Mouse (Mus musculus) CH12.LX (cell line): ENCODE results near the gene Polr2b. TPM values are rescaled to one million over a fixed set of nuclear protein-coding genes. Genes with fewer than 3 reads are reported as not detected.

Experiments
- DNase-seq: peaks from one replicate; pipeline ENCODE4 v3.0.0-alpha.2; 2013; ENCODE audit errors: extremely low read depth
- H3K27ac ChIP-seq: 2 replicates; pipeline ENCODE4 v1.5.1; 2012; ENCODE audit warnings: low read depth, mild to moderate bottlenecking, control low read depth, moderate library complexity; ENCODE audit not compliant: insufficient read depth
- H3K27me3 ChIP-seq: replicated peaks from 2 replicates; pipeline ENCODE3; 2012; ENCODE audit warnings: inconsistent platforms
- H3K36me3 ChIP-seq, 2 experiments: replicated peaks in 1 of 2; 2 replicates each; pipeline versions ENCODE3 to v1.6.1; 2012; ENCODE audit warnings: inconsistent platforms in 1 of 2, low read length in 1 of 2, mild to moderate bottlenecking in 1 of 2, mixed read lengths in 1 of 2, moderate library complexity in 1 of 2; ENCODE audit not compliant: control insufficient read depth in 1 of 2, insufficient read depth in 1 of 2
- H3K4me1 ChIP-seq, 2 experiments: 2 replicates each; pipeline ENCODE4 v1.6.1; 2012; ENCODE audit warnings: inconsistent platforms in 1 of 2, moderate library complexity in 1 of 2; ENCODE audit not compliant: insufficient read depth in 2 of 2, control insufficient read depth in 1 of 2
- H3K4me2 ChIP-seq: 2 replicates; pipeline ENCODE4 v1.6.1; 2012; ENCODE audit warnings: low read depth, mild to moderate bottlenecking, control low read depth; ENCODE audit not compliant: poor library complexity, insufficient read depth, severe bottlenecking
- H3K4me3 ChIP-seq, 3 experiments: fragments of 150-350 bp in 1 of 3; sonication (generic) in 1 of 3; replicated peaks in 1 of 3; 2 replicates each; pipeline versions ENCODE3 to v1.5.1; 2011 to 2012; ENCODE audit warnings: low read depth in 2 of 3, low read length in 2 of 3, mild to moderate bottlenecking in 2 of 3, moderate library complexity in 2 of 3, control low read depth in 1 of 3, improper control_type of control experiment in 1 of 3, inconsistent platforms in 1 of 3, mixed read lengths in 1 of 3; ENCODE audit not compliant: poor library complexity in 1 of 3
- H3K79me2 ChIP-seq: replicated peaks from 2 replicates; pipeline ENCODE4 v1.6.1; 2012; ENCODE audit warnings: mild to moderate bottlenecking, moderate library complexity; ENCODE audit not compliant: control insufficient read depth, poor library complexity, insufficient read depth, severe bottlenecking; ENCODE audit errors: extremely low read depth
- H3K9ac ChIP-seq: 2 replicates; pipeline ENCODE4 v1.6.1; 2012; ENCODE audit warnings: low read depth, mild to moderate bottlenecking, control low read depth, moderate library complexity; ENCODE audit not compliant: insufficient read depth
- H3K9me3 ChIP-seq: replicated peaks from 2 replicates; pipeline ENCODE3; 2012; ENCODE audit warnings: low read length, inconsistent platforms, mixed read lengths
- BHLHE40 ChIP-seq: IDR thresholded peaks from 2 replicates; pipeline ENCODE4 v1.6.1; 2011; ENCODE audit warnings: mild to moderate bottlenecking, low read depth, low read length, improper control_type of control experiment
- CTCF ChIP-seq, 2 experiments: IDR thresholded peaks in 1 of 2; conservative IDR thresholded peaks in 1 of 2; 2 replicates each; pipeline ENCODE4 v1.5.1; 2011 to 2012; ENCODE audit warnings: low read depth in 2 of 2, low read length in 2 of 2, improper control_type of control experiment in 1 of 2, inconsistent platforms in 1 of 2, mild to moderate bottlenecking in 1 of 2, moderate library complexity in 1 of 2
- EP300 ChIP-seq: IDR thresholded peaks from 2 replicates; pipeline ENCODE4 v1.6.1; 2011; ENCODE audit warnings: low read length, improper control_type of control experiment
- GABPA ChIP-seq: IDR thresholded peaks from 2 replicates; pipeline ENCODE4 v1.6.1; 2012; ENCODE audit warnings: low read depth, low read length, improper control_type of control experiment, inconsistent platforms; ENCODE audit not compliant: insufficient replicate concordance
- HCFC1 ChIP-seq: IDR thresholded peaks from 2 replicates; pipeline ENCODE4 v1.6.1; 2012; ENCODE audit warnings: low read depth, mild to moderate bottlenecking, inconsistent platforms, low read length, improper control_type of control experiment
- IRF4 ChIP-seq: IDR thresholded peaks from 2 replicates; pipeline ENCODE4 v1.6.1; 2014; ENCODE audit warnings: low read depth, mild to moderate bottlenecking, inconsistent platforms, low read length, improper control_type of control experiment
- KAT2A ChIP-seq: IDR thresholded peaks from 2 replicates; pipeline ENCODE4 v1.6.1; 2012; ENCODE audit warnings: low read length, improper control_type of control experiment, inconsistent platforms; ENCODE audit not compliant: insufficient replicate concordance
- MAX ChIP-seq: IDR thresholded peaks from 2 replicates; pipeline ENCODE4 v1.6.1; 2011; ENCODE audit warnings: low read length, improper control_type of control experiment
- MEF2A ChIP-seq: IDR thresholded peaks from 2 replicates; pipeline ENCODE4 v1.6.1; 2014; ENCODE audit warnings: low read depth, mild to moderate bottlenecking, inconsistent platforms, low read length, improper control_type of control experiment, borderline replicate concordance
- NRF1 ChIP-seq: IDR thresholded peaks from 2 replicates; pipeline ENCODE4 v1.6.1; 2014; ENCODE audit warnings: low read depth, mild to moderate bottlenecking, inconsistent platforms, low read length, improper control_type of control experiment, moderate library complexity
- PAX5 ChIP-seq: IDR thresholded peaks from 2 replicates; pipeline ENCODE4 v1.6.1; 2012; ENCODE audit warnings: low read length, inconsistent platforms, mixed read lengths
- POLR2A ChIP-seq: IDR thresholded peaks from 2 replicates; pipeline ENCODE4 v1.6.1; 2011; ENCODE audit warnings: low read depth, mild to moderate bottlenecking, improper control_type of control experiment, low read length
- POLR2AphosphoS2 ChIP-seq: IDR thresholded peaks from 2 replicates; pipeline ENCODE4 v1.6.1; 2011; ENCODE audit warnings: low read depth, low read length, improper control_type of control experiment
- RCOR1 ChIP-seq: conservative IDR thresholded peaks from 2 replicates; pipeline ENCODE4 v1.6.1; 2012; ENCODE audit warnings: low read depth, mild to moderate bottlenecking, inconsistent platforms, low read length, improper control_type of control experiment
- SIN3A ChIP-seq: IDR thresholded peaks from 2 replicates; pipeline ENCODE4 v1.6.1; 2012; ENCODE audit warnings: low read length, improper control_type of control experiment, inconsistent platforms
- SMC3 ChIP-seq: IDR thresholded peaks from 2 replicates; pipeline ENCODE4 v1.6.1; 2011; ENCODE audit warnings: low read depth, low read length, improper control_type of control experiment
- TBP ChIP-seq: conservative IDR thresholded peaks from 2 replicates; pipeline ENCODE4 v1.6.1; 2011; ENCODE audit warnings: low read depth, low read length, improper control_type of control experiment
- ZC3H11A ChIP-seq: IDR thresholded peaks from 2 replicates; pipeline ENCODE4 v1.6.1; 2012; ENCODE audit warnings: low read depth, mild to moderate bottlenecking, inconsistent platforms, low read length, improper control_type of control experiment
- ZMIZ1 ChIP-seq: IDR thresholded peaks from 2 replicates; pipeline ENCODE4 v1.6.1; 2012; ENCODE audit warnings: low read depth, mild to moderate bottlenecking, inconsistent platforms, low read length, improper control_type of control experiment
- dilution Hi-C: fragments of 300-500 bp; cut with MboI; formaldehyde crosslinking; loops from 2 replicates; pipeline ENCODE4 v1.14.3; 2020; ENCODE audit warnings: low sequenced_read_pairs; ENCODE audit not compliant: extremely low pct_unique_long_range_greater_than_20kb, extremely low pct_ligation_motif_present
- in situ Hi-C: fragments of 300-500 bp; cut with MboI; formaldehyde crosslinking; loops from 3 replicates; pipeline ENCODE4 v1.14.3; 2019; ENCODE audit warnings: low sequenced_read_pairs, low pct_ligation_motif_present, low pct_unique_long_range_greater_than_20kb, mixed read lengths
- polyA plus RNA-seq: library from polyadenylated mRNA; unstranded; fragments of >175 nt; gene quantifications from 2 replicates; pipeline ENCODE4 v1.2.1, GENCODE M21; 2012; ENCODE audit warnings: low read depth; ENCODE audit not compliant: insufficient read length
- total RNA-seq, 2 experiments: library from RNA; depleted of rRNA; stranded (reverse); fragments of 300-350 nt in 1 of 2; fragments of >200 nt in 1 of 2; gene quantifications; 2 replicates each; pipeline ENCODE4 v1.2.3; 2012 to 2014

The Polr2b gene
- total and polyA plus RNA-seq, 3 experiments = 88.0 to 133 (median 119) TPM

- no peaks in the 10 kb centered on the region for H3K9me3 ChIP-seq
- no peaks in the 10 kb centered on the region for H3K36me3 ChIP-seq
- H3K4me1 ChIP-seq = peaks cover 10 to 30% of the 10 kb centered on the region in 2 experiments
- H3K4me3 ChIP-seq = no peak overlapping the region
- in situ Hi-C loops (loop anchor here (25.0 kb wide), 1 partner anchor 427 kb away; no protein-coding TSS in a partner anchor), dilution Hi-C loops (no loop called here)
- H3K9ac ChIP-seq = no peak overlapping the region
- no peak overlapping the region for H3K27ac ChIP-seq
- TF ChIP-seq GABPA = no peak
- TF ChIP-seq CTCF (conservative IDR thresholded peaks at IDR 0.05 in 1 of 2, IDR thresholded peaks at IDR 0.05 in 1 of 2; ENCODE audit: low read depth in 2 of 2, low read length in 2 of 2) = no peak
- TF ChIP-seq RCOR1 = no peak
- TF ChIP-seq POLR2AphosphoS2 = no peak
- TF ChIP-seq, all 38 proteins: peak for 0
- Histone ChIP-seq H3K4me2 (no peak overlapping the region), H3K79me2 (no peaks in the 10 kb centered on the region), H3K27me3 (no peaks in the 10 kb centered on the region)
- no peak for DNase-seq
These were observed 50.0 kb downstream of the Polr2b start for GRCm38 (mm10) chr5:77359971-77360370.

DNA sequence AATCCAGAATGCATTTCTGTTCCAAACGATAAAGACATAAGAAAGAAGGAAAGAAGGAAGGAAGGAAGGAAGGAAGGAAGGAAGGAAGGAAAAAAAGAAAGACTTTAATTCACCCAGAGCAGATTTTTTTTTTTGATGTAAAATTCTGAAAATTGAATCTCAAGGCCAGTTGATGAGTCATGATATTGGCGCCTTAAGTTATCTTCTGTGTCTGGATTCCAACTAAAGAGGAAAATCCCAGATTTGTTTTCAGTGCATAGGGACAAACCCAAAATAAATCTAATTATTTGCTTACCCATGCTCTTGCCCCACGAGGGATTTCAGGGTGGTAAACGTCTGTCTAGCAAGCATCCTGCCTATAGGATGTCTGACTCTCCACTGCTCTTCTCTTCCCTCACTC, 51.1 kb downstream of the Polr2b start:
- no peak for DNase-seq
- dilution Hi-C loops (no loop called here), in situ Hi-C loops (loop anchor here (25.0 kb wide), 1 partner anchor 426 kb away; no protein-coding TSS in a partner anchor)
- Histone ChIP-seq H3K79me2 (no peaks in the 10 kb centered on the region), H3K9ac (no peak overlapping the region), H3K4me3 (no peak overlapping the region), H3K27ac (no peak overlapping the region), H3K36me3 (no peaks in the 10 kb centered on the region), H3K4me1 (peaks cover 8 to 24% of the 10 kb centered on the region in 2 experiments), H3K9me3 (no peaks in the 10 kb centered on the region), H3K27me3 (no peaks in the 10 kb centered on the region), H3K4me2 (no peak overlapping the region)
- TF ChIP-seq TBP = no peak
- no peak for TF ChIP-seq HCFC1
- TF ChIP-seq GABPA = no peak
- no peak for TF ChIP-seq SMC3
- no peak for TF ChIP-seq EP300
- no peak for TF ChIP-seq ZMIZ1
- TF ChIP-seq MEF2A = no peak
- TF ChIP-seq CTCF (conservative IDR thresholded peaks at IDR 0.05 in 1 of 2, IDR thresholded peaks at IDR 0.05 in 1 of 2; ENCODE audit: low read depth in 2 of 2, low read length in 2 of 2) = no peak

GRCm38 (mm10) chr5:77362120-77362519, 52.2 kb downstream of the Polr2b start:
- TF ChIP-seq ZC3H11A = no peak
- TF ChIP-seq ZMIZ1 = no peak
- TF ChIP-seq PAX5 = no peak
- TF ChIP-seq SIN3A = no peak
- TF ChIP-seq BHLHE40 = no peak
- TF ChIP-seq GABPA = no peak
- no peak for TF ChIP-seq MAX
- no peak for TF ChIP-seq POLR2AphosphoS2
- TF ChIP-seq KAT2A = no peak
- TF ChIP-seq POLR2A = no peak
- no peak for TF ChIP-seq IRF4
- TF ChIP-seq NRF1 = no peak
- TF ChIP-seq HCFC1 = no peak
- H3K27me3 ChIP-seq = no peaks in the 10 kb centered on the region
- no peak for DNase-seq
- dilution Hi-C loops (no loop called here), in situ Hi-C loops (loop anchor here (25.0 kb wide), 1 partner anchor 425 kb away; no protein-coding TSS in a partner anchor)
- peaks cover 14 to 26% of the 10 kb centered on the region in 2 experiments for H3K4me1 ChIP-seq
- no peak overlapping the region for H3K4me3 ChIP-seq
- H3K36me3 ChIP-seq = no peaks in the 10 kb centered on the region
- no peaks in the 10 kb centered on the region for H3K9me3 ChIP-seq
- no peak overlapping the region for H3K9ac ChIP-seq
- H3K27ac ChIP-seq = no peak overlapping the region
- no peak overlapping the region for H3K4me2 ChIP-seq
- no peaks in the 10 kb centered on the region for H3K79me2 ChIP-seq
